Mouse (Mus musculus) monocyte, adult 59 days (primary cell): ENCODE data around the gene Gm17067. TPM values are rescaled to one million over a fixed set of nuclear protein-coding genes. Genes with fewer than 3 reads are reported as not detected.

Experiments used
- total RNA-seq, 2 experiments: library from RNA; stranded (reverse); gene quantifications; one replicate each; pipeline ENCODE4 v1.2.4; 2023

Gm17067 gene
- not detected for total RNA-seq

DNA sequence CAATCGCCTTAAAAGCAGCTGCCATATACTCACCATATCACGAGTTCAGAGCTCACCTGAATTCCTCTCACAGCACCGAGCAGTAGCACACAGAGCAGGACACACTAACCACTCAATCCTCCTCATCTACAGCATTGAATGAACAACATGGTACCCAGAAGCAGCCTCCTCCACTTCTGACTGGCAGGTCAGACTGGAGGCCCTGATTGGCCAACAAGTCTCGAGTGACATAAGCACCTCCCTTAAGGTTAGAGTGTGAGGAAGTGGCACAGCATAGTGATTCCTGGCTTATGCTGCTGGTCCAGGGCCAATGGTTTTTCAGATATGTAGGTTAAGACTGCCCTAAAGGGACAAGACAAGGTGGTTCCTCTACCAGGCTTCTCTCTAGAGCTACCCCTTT lies at the start of gene Gm17067:
Gene Gm17067 (minus strand): TSS at position 101 of the 400 bp plus-strand sequence.

DNA sequence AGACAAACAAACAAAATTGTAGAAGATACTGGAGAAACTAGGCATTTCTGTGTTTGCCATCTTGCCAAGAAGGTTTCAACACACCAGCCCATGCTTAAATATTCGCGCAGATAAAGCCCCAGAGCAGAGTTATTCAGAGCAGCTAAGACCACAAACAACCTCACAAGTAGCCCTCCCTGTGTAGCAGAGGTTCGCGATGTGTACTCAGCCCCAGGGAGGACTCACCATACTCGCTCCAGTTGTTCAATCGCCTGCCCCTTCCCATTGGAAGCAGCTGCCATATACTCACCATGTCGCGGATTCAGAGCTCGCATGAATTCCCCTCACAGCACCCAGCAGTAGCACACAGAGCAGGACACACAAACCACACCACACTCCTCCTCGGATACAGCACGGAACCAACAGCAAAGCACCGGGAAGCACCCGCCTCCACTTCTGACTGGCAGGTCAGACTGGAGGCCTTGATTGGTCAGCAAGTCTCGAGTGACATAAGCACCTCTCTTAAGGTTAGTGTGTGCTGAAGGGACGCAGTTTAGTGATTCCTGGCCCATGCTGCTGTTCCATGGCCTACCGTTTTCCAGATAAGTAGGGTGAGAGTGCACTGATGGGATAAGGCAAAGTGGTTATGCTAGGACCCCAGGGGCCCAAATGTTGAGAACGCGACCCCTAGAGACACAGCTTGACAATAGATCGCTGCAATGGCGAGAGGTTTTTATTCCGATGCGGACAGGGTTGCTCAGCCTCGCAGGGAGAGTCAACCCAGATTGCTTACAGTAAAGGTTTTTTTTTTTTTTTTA lies 34.3 kb downstream of the Gm17067 start, which contains the start of gene Zfp975:
Gene Zfp975 (minus strand): TSS at position 381 of the 797 bp plus-strand sequence.

Other genes with a start within 250 kb of the Gm17067 start
- gene Zfp141, start 221.3 kb downstream of the Gm17067 start, total RNA-seq = 10 to 100 TPM in 1 of 2 experiments, 1 to 10 TPM in 1; 7.9 to 10.0 TPM
- not detected for gene Gm21028, start 148.4 kb downstream of the Gm17067 start, total RNA-seq
- gene Zfp977, start 134.5 kb downstream of the Gm17067 start, total RNA-seq = not detected
- under 1 TPM; 0.45 to 0.55 TPM for gene Zfp976, start 84.4 kb downstream of the Gm17067 start, total RNA-seq
- 1 to 10 TPM; 1.7 to 2.3 TPM for gene Zfp975, start 34.3 kb downstream of the Gm17067 start, total RNA-seq
- not detected for gene Vmn2r62, start 66.5 kb upstream of the Gm17067 start, total RNA-seq
- gene Gm2381, start 140.2 kb upstream of the Gm17067 start, total RNA-seq = under 1 TPM in 1 of 2 experiments, not detected in 1; 0.10 TPM
- not detected for gene Vmn2r63, start 206.8 kb upstream of the Gm17067 start, total RNA-seq